Mouse (Mus musculus) right cerebral cortex, postnatal 4 days (tissue): ENCODE data around the gene Foxp1.

Source experiments
- DNase-seq: peaks from one replicate; pipeline ENCODE4 v3.0.0-alpha.2; 2022

Gene Foxp1

GRCm38 (mm10) chr6:99350566-99350965 is 172.0 kb downstream of the Foxp1 start:
- no peak for DNase-seq

GRCm38 (mm10) chr6:99350156-99350555 is 172.4 kb downstream of the Foxp1 start:
- DNase-seq: no peak

GRCm38 (mm10) chr6:99347836-99348235 is 174.7 kb downstream of the Foxp1 start:
- no peak for DNase-seq

GRCm38 (mm10) chr6:99344966-99345365 is 177.6 kb downstream of the Foxp1 start:
- no peak for DNase-seq

- DNase-seq: no peak
Measured at GRCm38 (mm10) chr6:99344357-99344756, 178.2 kb downstream of the Foxp1 start.

- DNase-seq: no peak
Measured at GRCm38 (mm10) chr6:99343815-99344214, 178.7 kb downstream of the Foxp1 start.

- DNase-seq: no peak
Measured at GRCm38 (mm10) chr6:99342416-99342815, 180.1 kb downstream of the Foxp1 start.

- DNase-seq: no peak
Measured at GRCm38 (mm10) chr6:99340902-99341301, 181.6 kb downstream of the Foxp1 start.

- no peak for DNase-seq
Measured at GRCm38 (mm10) chr6:99339986-99340721, 182.4 kb downstream of the Foxp1 start.

- no peak for DNase-seq
Measured at GRCm38 (mm10) chr6:99339343-99339620, 183.2 kb downstream of the Foxp1 start.

- DNase-seq: no peak
Measured at GRCm38 (mm10) chr6:99338593-99339342, 183.8 kb downstream of the Foxp1 start.

GRCm38 (mm10) chr6:99338174-99338573 is 184.3 kb downstream of the Foxp1 start:
- no peak for DNase-seq

GRCm38 (mm10) chr6:99337575-99337974 is 184.9 kb downstream of the Foxp1 start:
- no peak for DNase-seq

GRCm38 (mm10) chr6:99336191-99336590 is 186.3 kb downstream of the Foxp1 start:
- no peak for DNase-seq

- no peak for DNase-seq
Measured at GRCm38 (mm10) chr6:99335174-99335830, 187.2 kb downstream of the Foxp1 start.

GRCm38 (mm10) chr6:99334255-99334654 is 188.3 kb downstream of the Foxp1 start:
- no peak for DNase-seq

- no peak for DNase-seq
Measured at GRCm38 (mm10) chr6:99333127-99333526, 189.4 kb downstream of the Foxp1 start.

- DNase-seq: no peak
Measured at GRCm38 (mm10) chr6:99330169-99330568, 192.4 kb downstream of the Foxp1 start.

- no peak for DNase-seq
Measured at GRCm38 (mm10) chr6:99328634-99329033, 193.9 kb downstream of the Foxp1 start.

- DNase-seq: no peak
Measured at GRCm38 (mm10) chr6:99328146-99328545, 194.4 kb downstream of the Foxp1 start.

GRCm38 (mm10) chr6:99327721-99328120 is 194.8 kb downstream of the Foxp1 start:
- DNase-seq: no peak

GRCm38 (mm10) chr6:99325881-99326280 is 196.6 kb downstream of the Foxp1 start:
- no peak for DNase-seq

GRCm38 (mm10) chr6:99325461-99325860 is 197.1 kb downstream of the Foxp1 start:
- DNase-seq: no peak
